Mouse (Mus musculus) kidney, embryonic 14.5 days (tissue): ENCODE measurements around the gene Rplp0. TPM values are rescaled to one million over a fixed set of nuclear protein-coding genes. Genes with fewer than 3 reads are reported as not detected.

ENCODE experiments used
- ATAC-seq: fragments of 200-750 bp; cut with Nextera tagmentation; 2 replicates; pipeline ENCODE4 v1.8.0; 2017; ENCODE audit warnings: moderate number of reproducible peaks, mild to moderate bottlenecking, moderate TSS enrichment, moderate library complexity; ENCODE audit not compliant: low FRiP score, low TSS enrichment
- H3K27ac ChIP-seq: fragments of 300-500 bp; sonication (generic); 2 replicates; pipeline ENCODE4 v1.5.1; 2014; ENCODE audit warnings: low read depth, mild to moderate bottlenecking, low read length, moderate library complexity, mixed read lengths
- H3K27me3 ChIP-seq: fragments of 300-500 bp; sonication (generic); 2 replicates; pipeline ENCODE4 v1.6.1; 2014; ENCODE audit warnings: mild to moderate bottlenecking, low read length; ENCODE audit not compliant: control insufficient read depth, insufficient read depth
- H3K36me3 ChIP-seq: fragments of 300-500 bp; sonication (generic); 2 replicates; pipeline ENCODE4 v1.6.1; 2014; ENCODE audit warnings: low read length, mixed read lengths; ENCODE audit not compliant: control insufficient read depth, insufficient read depth
- H3K4me1 ChIP-seq: fragments of 300-500 bp; sonication (generic); 2 replicates; pipeline ENCODE4 v1.6.1; 2014; ENCODE audit warnings: low read length, mixed read lengths; ENCODE audit not compliant: control insufficient read depth, insufficient read depth
- H3K4me2 ChIP-seq: fragments of 300-500 bp; sonication (generic); replicated peaks from 2 replicates; pipeline ENCODE4 v1.6.1; 2014; ENCODE audit warnings: low read depth, mild to moderate bottlenecking, low read length
- H3K4me3 ChIP-seq: fragments of 300-500 bp; sonication (generic); 2 replicates; pipeline ENCODE4 v1.5.1; 2014; ENCODE audit warnings: mild to moderate bottlenecking, low read length
- H3K9ac ChIP-seq: fragments of 300-500 bp; sonication (generic); 2 replicates; pipeline ENCODE4 v1.6.1; 2014; ENCODE audit warnings: low read depth, mild to moderate bottlenecking, low read length, moderate library complexity
- H3K9me3 ChIP-seq: fragments of 300-500 bp; sonication (generic); 2 replicates; pipeline ENCODE4 v1.6.1; 2016; ENCODE audit warnings: low read length; ENCODE audit not compliant: control insufficient read depth
- WGBS: fragments of 180-500 bp; shearing (Covaris S2); extraction: QIAGEN DNeasy Blood & Tissue Kit; methylation state at CpG from one replicate; pipeline ENCODE4 v1.1.7; 2014; 5-methylcytosine and 5-hydroxymethylcytosine counted together
- polyA plus RNA-seq: library from polyadenylated mRNA; unstranded; fragments of >200 nt; fragmentation: Nextera tagmentation; extraction: Ambion mirVana; gene quantifications from 2 replicates; pipeline ENCODE4 v1.2.1, GENCODE M21; 2014

The Rplp0 gene
- polyA plus RNA-seq, 1 experiment from 2014 or later, result 1,879 TPM

GRCm38 (mm10) chr5:115534290-115534731 lies 25.0 kb upstream of the Rplp0 start:
- H3K27ac ChIP-seq, result peak overlapping the region; percentile 66; the same call in 1 of the 2 replicates
- H3K9ac ChIP-seq, result peak overlapping the region; percentile 1; the same call in 1 of the 2 replicates
- 13% methylated on average over 16 of the region's 16 CpGs for WGBS
- H3K4me3 ChIP-seq, result no peak overlapping the region
- H3K27me3 ChIP-seq, result no peaks in the 10 kb centered on the region
- peaks cover 74% of the 10 kb centered on the region for H3K4me1 ChIP-seq
- H3K36me3 ChIP-seq, result no peaks in the 10 kb centered on the region
- ATAC-seq, result no peak
- no peaks in the 10 kb centered on the region for H3K9me3 ChIP-seq
- H3K4me2 ChIP-seq, result peak overlapping the region; percentile 17; the same call in 1 of the 2 replicates

GRCm38 (mm10) chr5:115534856-115535255 lies 24.4 kb upstream of the Rplp0 start:
- Histone ChIP-seq H3K36me3 (no peaks in the 10 kb centered on the region), H3K27me3 (no peaks in the 10 kb centered on the region), H3K4me1 (peaks cover 68% of the 10 kb centered on the region), H3K4me2 (peak overlapping the region; percentile 17; the same call in 1 of the 2 replicates), H3K27ac (peak overlapping the region; percentile 66), H3K9me3 (no peaks in the 10 kb centered on the region), H3K4me3 (no peak overlapping the region), H3K9ac (peak overlapping the region; percentile 37; the same call in 1 of the 2 replicates)
- no peak for ATAC-seq
- WGBS, result 20% methylated on average over 8 of the region's 8 CpGs

GRCm38 (mm10) chr5:115535635-115536034 lies 23.6 kb upstream of the Rplp0 start:
- no peak for ATAC-seq
- 20% methylated on average over 7 of the region's 7 CpGs for WGBS
- H3K9ac ChIP-seq, result 0 out of 2 replicates have a peak overlapping the region, but pooled peaks have one; percentile 37
- no peaks in the 10 kb centered on the region for H3K27me3 ChIP-seq
- no peaks in the 10 kb centered on the region for H3K9me3 ChIP-seq
- no peak overlapping the region; the same call in 1 of the 2 replicates for H3K27ac ChIP-seq
- H3K4me2 ChIP-seq, result no peak overlapping the region
- H3K4me1 ChIP-seq, result peaks cover 60% of the 10 kb centered on the region
- no peaks in the 10 kb centered on the region for H3K36me3 ChIP-seq
- no peak overlapping the region for H3K4me3 ChIP-seq

GRCm38 (mm10) chr5:115538017-115538692 lies 21.1 kb upstream of the Rplp0 start:
- Histone ChIP-seq H3K9me3 (no peaks in the 10 kb centered on the region), H3K4me3 (no peak overlapping the region), H3K36me3 (no peaks in the 10 kb centered on the region), H3K27ac (no peak overlapping the region), H3K4me2 (0 out of 2 replicates have a peak overlapping the region, but pooled peaks have one; percentile 21), H3K27me3 (no peaks in the 10 kb centered on the region), H3K4me1 (peaks cover 48% of the 10 kb centered on the region), H3K9ac (peak overlapping the region; percentile 28; the same call in 1 of the 2 replicates)
- 66% methylated on average over 13 of the region's 13 CpGs for WGBS
- no peak for ATAC-seq

GRCm38 (mm10) chr5:115538693-115539043 lies 20.6 kb upstream of the Rplp0 start:
- 0% methylated on average over 12 of the region's 12 CpGs for WGBS
- no peak overlapping the region for H3K4me3 ChIP-seq
- peak overlapping the region; percentile 1; the same call in 1 of the 2 replicates for H3K9ac ChIP-seq
- no peaks in the 10 kb centered on the region for H3K27me3 ChIP-seq
- peak; percentile 75 for ATAC-seq
- H3K9me3 ChIP-seq, result no peaks in the 10 kb centered on the region
- H3K4me2 ChIP-seq, result 0 out of 2 replicates have a peak overlapping the region, but pooled peaks have one; percentile 21
- H3K36me3 ChIP-seq, result no peaks in the 10 kb centered on the region
- peaks cover 48% of the 10 kb centered on the region for H3K4me1 ChIP-seq
- H3K27ac ChIP-seq, result no peak overlapping the region

- Histone ChIP-seq H3K36me3 (peaks cover 22% of the 10 kb centered on the region), H3K9me3 (no peaks in the 10 kb centered on the region), H3K27me3 (no peaks in the 10 kb centered on the region), H3K4me2 (peak overlapping the region; percentile 31; the same call in 1 of the 2 replicates), H3K27ac (peak overlapping the region; percentile 79), H3K4me1 (peaks cover 41% of the 10 kb centered on the region), H3K4me3 (peak overlapping the region; percentile 3; the same call in 1 of the 2 replicates), H3K9ac (peak overlapping the region; percentile 44; the same call in 1 of the 2 replicates)
- 35% methylated on average over 19 of the region's 19 CpGs for WGBS
- ATAC-seq, result no peak
Observed at GRCm38 (mm10) chr5:115542635-115543384, 16.5 kb upstream of the Rplp0 start.

- H3K9ac ChIP-seq, result no peak overlapping the region; the same call in 1 of the 2 replicates
- peak; percentile 51 for ATAC-seq
- peak overlapping the region; percentile 79 for H3K27ac ChIP-seq
- H3K36me3 ChIP-seq, result peaks cover 30% of the 10 kb centered on the region
- peak overlapping the region; percentile 31 for H3K4me2 ChIP-seq
- WGBS, result 28% methylated on average over 17 of the region's 17 CpGs
- no peaks in the 10 kb centered on the region for H3K9me3 ChIP-seq
- H3K4me1 ChIP-seq, result peaks cover 36% of the 10 kb centered on the region
- H3K4me3 ChIP-seq, result no peak overlapping the region
- no peaks in the 10 kb centered on the region for H3K27me3 ChIP-seq
Observed at GRCm38 (mm10) chr5:115543509-115544253, 15.6 kb upstream of the Rplp0 start.

- WGBS, result 56% methylated on average over 18 of the region's 18 CpGs
- H3K27ac ChIP-seq, result peak overlapping the region; percentile 43; the same call in 1 of the 2 replicates
- H3K9me3 ChIP-seq, result no peaks in the 10 kb centered on the region
- peaks cover 36% of the 10 kb centered on the region for H3K4me1 ChIP-seq
- no peaks in the 10 kb centered on the region for H3K27me3 ChIP-seq
- ATAC-seq, result no peak
- no peak overlapping the region for H3K4me3 ChIP-seq
- peak overlapping the region; percentile 31 for H3K9ac ChIP-seq
- H3K36me3 ChIP-seq, result peaks cover 36% of the 10 kb centered on the region
- H3K4me2 ChIP-seq, result no peak overlapping the region
Observed at GRCm38 (mm10) chr5:115544655-115545185, 14.5 kb upstream of the Rplp0 start.
